Mouse (Mus musculus) v-Abl transformed pro-B cells (cell line): ENCODE measurements around the gene Srpk2.

Source experiments
- in situ Hi-C, 2 experiments: fragments of 400-800 bp; cut with MboI; formaldehyde crosslinking; loops; one replicate each; pipeline ENCODE4 v1.15.1; 2025; ENCODE audit not compliant: unreplicated experiment in 2 of 2

Srpk2 gene

DNA sequence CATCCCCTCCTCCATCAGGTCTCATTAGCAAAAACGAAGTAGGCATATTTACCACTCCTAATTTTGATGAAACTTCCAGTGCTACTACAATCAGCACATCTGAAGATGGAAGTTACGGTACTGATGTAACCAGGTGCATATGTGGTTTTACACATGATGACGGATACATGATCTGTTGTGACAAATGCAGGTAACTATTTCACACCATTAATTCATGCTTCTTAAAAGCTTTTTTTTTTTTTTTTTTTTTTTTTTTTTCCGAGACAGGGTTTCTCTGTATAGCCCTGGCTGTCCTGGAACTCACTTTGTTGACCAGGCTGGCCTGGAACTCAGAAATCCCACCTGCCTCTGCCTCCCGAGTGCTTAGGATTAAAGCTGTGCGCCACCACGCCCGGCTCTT is 219.7 kb downstream of the Srpk2 start:
- in situ Hi-C loops = loop anchor here in 1 of 2 experiments (25.0 kb wide), 1 partner anchor 1702 kb away; no protein-coding TSS in a partner anchor

DNA sequence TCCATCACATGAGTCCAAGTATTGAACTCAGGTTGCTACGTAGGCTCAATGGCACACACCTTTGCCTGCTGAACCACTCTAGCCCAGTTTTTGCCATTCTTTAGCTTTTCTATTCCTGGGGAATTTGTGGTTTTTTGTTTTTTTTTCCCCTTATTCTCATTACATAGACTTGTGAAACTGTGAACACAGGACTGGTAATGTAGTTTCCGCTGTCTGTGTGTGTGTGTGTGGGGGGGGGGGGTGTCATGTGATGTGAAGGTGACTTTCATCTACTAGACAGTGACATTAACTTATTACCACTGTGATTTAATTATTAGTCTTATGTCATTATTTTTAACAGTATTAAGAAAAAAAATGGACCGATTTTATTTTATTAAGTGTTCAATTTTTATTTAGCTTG is 220.2 kb downstream of the Srpk2 start:
- in situ Hi-C loops = loop anchor here in 1 of 2 experiments (25.0 kb wide), 1 partner anchor 1702 kb away; no protein-coding TSS in a partner anchor

DNA sequence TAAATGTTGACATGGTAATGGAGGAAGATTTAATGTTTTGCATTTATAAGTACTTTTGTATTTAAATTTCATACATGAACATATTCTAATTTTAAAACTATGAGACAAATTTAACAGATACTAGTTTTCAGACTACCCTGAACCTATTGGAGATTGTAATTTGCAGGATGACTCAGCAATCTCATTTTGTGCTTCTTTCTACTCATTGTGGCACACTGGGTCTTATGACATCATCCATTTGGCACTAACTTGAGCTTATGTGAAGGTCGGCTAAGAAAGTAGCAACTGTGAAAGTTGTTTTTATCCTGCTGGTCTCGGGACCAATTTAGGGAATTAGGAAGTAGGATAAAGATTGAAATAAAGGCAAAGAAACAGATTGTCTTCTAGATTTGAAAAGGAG is 222.7 kb downstream of the Srpk2 start:
- in situ Hi-C loops = loop anchor here in 1 of 2 experiments (25.0 kb wide), 1 partner anchor 1699 kb away; no protein-coding TSS in a partner anchor

DNA sequence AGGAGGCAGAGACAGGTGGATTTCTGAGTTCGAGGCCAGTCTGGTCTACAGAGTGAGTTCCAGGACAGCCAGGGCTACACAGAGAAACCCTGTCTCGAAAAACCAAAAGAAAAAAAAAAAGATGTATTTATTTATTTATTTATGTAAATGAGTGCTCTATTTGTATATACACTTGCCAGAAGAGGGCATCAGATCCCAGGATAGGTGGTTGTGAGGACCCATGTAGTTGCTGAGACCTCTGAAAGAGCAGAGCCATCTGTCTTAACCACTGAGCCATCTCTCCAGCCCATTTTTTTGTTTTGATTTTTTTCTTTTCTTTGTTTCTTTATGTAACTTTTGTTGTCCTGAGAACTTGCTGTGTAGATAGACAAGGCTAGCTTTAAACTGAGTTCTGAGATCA is 230.9 kb downstream of the Srpk2 start:
- in situ Hi-C loops = loop anchor here in 1 of 2 experiments (25.0 kb wide), 1 partner anchor 1691 kb away; no protein-coding TSS in a partner anchor
